Mouse (Mus musculus) heart, adult 18-20 months (tissue): ENCODE measurements at regions not wholly inside any gene's neighbourhood (a gene's known extent, or its start where the extent isn't known, plus 50 kb on each side); places are given as distances from the start of the nearest gene placed in this dataset.

ENCODE experiments used
- DNase-seq, 2 experiments: peaks; one replicate each; pipeline ENCODE4 v3.0.0; 2021 to 2022; ENCODE audit warnings: mixed read lengths in 1 of 2

GRCm38 (mm10) chr8:80422190-80422589, 71.4 kb upstream of the Gypa start:
- no peak for DNase-seq

- DNase-seq = no peak
These were observed 77.5 kb upstream of the Gypa start for GRCm38 (mm10) chr8:80416121-80416520.

GRCm38 (mm10) chr8:80399594-80400207, 93.9 kb upstream of the Gypa start:
- no peak for DNase-seq

- DNase-seq = no peak
These were observed 98.6 kb upstream of the Gypa start for GRCm38 (mm10) chr8:80395010-80395409.

GRCm38 (mm10) chr8:80393111-80393510, 100.5 kb upstream of the Gypa start:
- DNase-seq = no peak

- no peak for DNase-seq
These were observed 124.4 kb upstream of the Gypa start for GRCm38 (mm10) chr8:80369221-80369620.

GRCm38 (mm10) chr8:80364059-80364458, 129.5 kb upstream of the Gypa start:
- DNase-seq = no peak

GRCm38 (mm10) chr8:80343299-80343698, 150.3 kb upstream of the Gypa start:
- no peak for DNase-seq

GRCm38 (mm10) chr8:80337872-80338271, 155.7 kb upstream of the Gypa start:
- no peak for DNase-seq

- no peak for DNase-seq
These were observed 164.9 kb upstream of the Gypa start for GRCm38 (mm10) chr8:80328676-80329075.

- DNase-seq = no peak
These were observed 167.7 kb upstream of the Gypa start for GRCm38 (mm10) chr8:80325859-80326258.

GRCm38 (mm10) chr8:80325132-80325531, 168.4 kb upstream of the Gypa start:
- DNase-seq = peak in 1 of 2 experiments; percentile 35

GRCm38 (mm10) chr8:80318231-80318870, 175.2 kb upstream of the Gypa start:
- DNase-seq = no peak

GRCm38 (mm10) chr8:80315371-80315770, 178.2 kb upstream of the Gypa start:
- no peak for DNase-seq

GRCm38 (mm10) chr8:80314826-80315225, 178.8 kb upstream of the Gypa start:
- no peak for DNase-seq

GRCm38 (mm10) chr8:80313883-80314635, 179.5 kb upstream of the Gypa start:
- no peak for DNase-seq

GRCm38 (mm10) chr8:80307761-80308160, 185.8 kb upstream of the Gypa start:
- DNase-seq = no peak

GRCm38 (mm10) chr8:80298596-80298995, 195.0 kb upstream of the Gypa start:
- no peak for DNase-seq

- DNase-seq = no peak
These were observed 203.3 kb upstream of the Gypa start for GRCm38 (mm10) chr8:80290311-80290710.

GRCm38 (mm10) chr8:80289282-80289681, 204.3 kb upstream of the Gypa start:
- no peak for DNase-seq

- no peak for DNase-seq
These were observed 211.2 kb upstream of the Hhip start for GRCm38 (mm10) chr8:80268910-80269460.

- no peak for DNase-seq
These were observed 207.1 kb upstream of the Hhip start for GRCm38 (mm10) chr8:80264915-80265314.

- DNase-seq = no peak
These were observed 205.7 kb upstream of the Hhip start for GRCm38 (mm10) chr8:80263468-80263945.
